Mouse (Mus musculus) heart, embryonic 10.5 days (tissue): ENCODE results near the gene Rer1. TPM values are rescaled to one million over a fixed set of nuclear protein-coding genes. Genes with fewer than 3 reads are reported as not detected.

ENCODE experiments used
- DNase-seq: peaks from one replicate; pipeline ENCODE4 v3.0.0-alpha.2; 2017; ENCODE audit warnings: low spot score
- H3K27ac ChIP-seq: fragments of 300-500 bp; sonication (generic); 2 replicates; pipeline ENCODE4 v1.5.1; 2016; ENCODE audit warnings: mild to moderate bottlenecking
- H3K27me3 ChIP-seq: fragments of 300-500 bp; sonication (generic); 2 replicates; pipeline ENCODE4 v1.6.1; 2016; ENCODE audit warnings: mild to moderate bottlenecking; ENCODE audit not compliant: poor library complexity, insufficient read depth, severe bottlenecking
- H3K36me3 ChIP-seq: fragments of 300-500 bp; sonication (generic); 2 replicates; pipeline ENCODE4 v1.6.1; 2016; ENCODE audit warnings: mild to moderate bottlenecking, moderate library complexity
- H3K4me1 ChIP-seq: fragments of 300-500 bp; sonication (generic); 2 replicates; pipeline ENCODE4 v1.6.1; 2016; ENCODE audit warnings: mild to moderate bottlenecking
- H3K4me3 ChIP-seq: fragments of 300-500 bp; sonication (generic); 2 replicates; pipeline ENCODE4 v1.5.1; 2016; ENCODE audit warnings: mild to moderate bottlenecking, moderate library complexity
- H3K9me3 ChIP-seq: fragments of 300-500 bp; sonication (generic); 2 replicates; pipeline ENCODE4 v1.6.1; 2016; ENCODE audit warnings: mild to moderate bottlenecking, moderate library complexity
- WGBS: fragments of 180-500 bp; shearing (Covaris S2); methylation state at CpG from one replicate; pipeline ENCODE4 v1.1.7; 2016; 5-methylcytosine and 5-hydroxymethylcytosine counted together
- polyA plus RNA-seq: library from polyadenylated mRNA; unstranded; fragments of >200 nt; fragmentation: Nextera tagmentation; extraction: Ambion mirVana; gene quantifications from 2 replicates; pipeline ENCODE4 v1.2.1, GENCODE M21; 2016

Rer1 gene
- polyA plus RNA-seq, 1 experiment from 2014 or later: 165 TPM

- no peak overlapping the region for H3K27ac ChIP-seq
- peaks cover 33% of the 10 kb centered on the region for H3K4me1 ChIP-seq
- no peaks in the 10 kb centered on the region for H3K36me3 ChIP-seq
- DNase-seq: no peak
- H3K27me3 ChIP-seq: no peaks in the 10 kb centered on the region
- H3K4me3 ChIP-seq: no peak overlapping the region
- WGBS: 53% methylated on average over 4 of the region's 4 CpGs
- H3K9me3 ChIP-seq: no peaks in the 10 kb centered on the region
Measured at GRCm38 (mm10) chr4:155098572-155098971, 12.4 kb upstream of the Rer1 start.

GRCm38 (mm10) chr4:155097452-155097851 is 11.3 kb upstream of the Rer1 start:
- WGBS: 74% methylated on average over 6 of the region's 6 CpGs
- Histone ChIP-seq H3K27me3 (no peaks in the 10 kb centered on the region), H3K36me3 (0 out of 2 replicates have a peak, but pooled peaks cover 4% of the 10 kb centered on the region), H3K27ac (no peak overlapping the region), H3K9me3 (no peaks in the 10 kb centered on the region), H3K4me1 (peaks cover 33% of the 10 kb centered on the region), H3K4me3 (no peak overlapping the region)
- no peak for DNase-seq

GRCm38 (mm10) chr4:155095967-155096366 is 9.8 kb upstream of the Rer1 start:
- Histone ChIP-seq H3K36me3 (0 out of 2 replicates have a peak, but pooled peaks cover 4% of the 10 kb centered on the region), H3K4me3 (no peak overlapping the region), H3K27ac (no peak overlapping the region), H3K27me3 (no peaks in the 10 kb centered on the region), H3K4me1 (peaks cover 33% of the 10 kb centered on the region), H3K9me3 (no peaks in the 10 kb centered on the region)
- 86% methylated on average over 8 of the region's 8 CpGs for WGBS
- DNase-seq: no peak

GRCm38 (mm10) chr4:155095238-155095900 is 9.2 kb upstream of the Rer1 start:
- Histone ChIP-seq H3K4me3 (no peak overlapping the region), H3K27ac (peak overlapping the region; percentile 54), H3K36me3 (peaks cover 6% of the 10 kb centered on the region; the same call in 1 of the 2 replicates), H3K9me3 (no peaks in the 10 kb centered on the region), H3K4me1 (peaks cover 33% of the 10 kb centered on the region), H3K27me3 (no peaks in the 10 kb centered on the region)
- DNase-seq: peak; percentile 93
- 43% methylated on average over 8 of the region's 8 CpGs for WGBS

DNA sequence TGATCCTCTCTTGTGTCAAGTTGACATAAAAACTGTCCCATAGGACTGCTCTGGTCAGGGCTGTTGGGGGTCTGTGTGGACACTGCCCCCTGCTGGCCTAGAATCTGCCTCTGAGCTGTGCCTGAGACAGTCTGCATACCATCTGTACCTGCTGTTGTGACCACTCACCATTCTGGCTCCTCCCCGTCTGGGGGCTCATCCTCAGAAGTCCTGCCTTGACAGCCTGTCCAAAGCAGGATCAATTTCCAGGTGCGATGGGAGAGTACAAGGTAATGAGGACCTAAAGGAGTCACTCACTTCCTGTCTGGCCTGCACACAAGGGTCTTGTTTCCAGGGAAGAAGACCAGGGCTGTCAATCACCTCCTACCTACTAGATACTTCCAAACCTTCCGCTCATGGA is 8.4 kb upstream of the Rer1 start:
- WGBS: 59% methylated on average over 3 of the region's 3 CpGs
- no peaks in the 10 kb centered on the region for H3K9me3 ChIP-seq
- no peak overlapping the region for H3K27ac ChIP-seq
- no peak overlapping the region for H3K4me3 ChIP-seq
- no peaks in the 10 kb centered on the region for H3K27me3 ChIP-seq
- peaks cover 32% of the 10 kb centered on the region for H3K4me1 ChIP-seq
- no peak for DNase-seq
- peaks cover 6% of the 10 kb centered on the region; the same call in 1 of the 2 replicates for H3K36me3 ChIP-seq

DNA sequence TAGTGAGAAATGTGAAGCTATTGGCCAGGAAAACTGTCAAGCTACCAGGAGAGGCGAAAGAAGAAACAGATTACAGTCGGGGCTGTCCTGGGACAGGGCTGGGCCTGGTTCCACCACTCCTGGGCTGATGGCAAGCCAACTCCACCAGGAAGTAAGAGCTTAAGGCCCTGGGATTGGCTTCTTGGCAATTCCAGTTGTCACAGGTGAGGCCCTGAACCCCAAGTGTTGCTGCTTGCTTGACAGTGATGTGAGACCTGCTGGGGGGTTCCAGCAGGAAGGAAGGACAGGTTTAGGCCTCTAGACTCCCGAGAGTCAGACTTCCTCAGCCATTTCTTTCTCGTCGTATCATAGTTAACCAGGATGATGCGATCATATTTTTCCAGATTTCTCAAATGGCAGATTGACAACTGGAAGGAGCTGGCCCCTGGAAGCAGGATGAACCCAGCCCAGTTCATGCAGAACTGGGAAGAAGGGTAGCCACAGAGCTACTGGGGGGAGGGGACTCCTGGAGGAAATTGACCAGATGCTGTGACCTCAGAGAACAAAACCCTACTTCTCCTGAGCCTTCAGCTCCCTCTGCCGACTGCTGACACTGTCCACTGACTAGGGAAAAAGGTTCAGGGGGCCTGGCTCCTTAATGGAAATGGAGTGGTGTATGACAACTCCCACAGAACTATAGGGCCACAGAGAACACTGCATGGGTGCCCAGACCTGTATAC is 7.4 kb upstream of the Rer1 start:
- H3K27ac ChIP-seq: no peak overlapping the region
- H3K4me3 ChIP-seq: no peak overlapping the region
- no peak for DNase-seq
- no peaks in the 10 kb centered on the region for H3K27me3 ChIP-seq
- peaks cover 6% of the 10 kb centered on the region for H3K36me3 ChIP-seq
- no peaks in the 10 kb centered on the region for H3K9me3 ChIP-seq
- WGBS: 75% methylated on average over 7 of the region's 7 CpGs
- peaks cover 22% of the 10 kb centered on the region for H3K4me1 ChIP-seq

DNA sequence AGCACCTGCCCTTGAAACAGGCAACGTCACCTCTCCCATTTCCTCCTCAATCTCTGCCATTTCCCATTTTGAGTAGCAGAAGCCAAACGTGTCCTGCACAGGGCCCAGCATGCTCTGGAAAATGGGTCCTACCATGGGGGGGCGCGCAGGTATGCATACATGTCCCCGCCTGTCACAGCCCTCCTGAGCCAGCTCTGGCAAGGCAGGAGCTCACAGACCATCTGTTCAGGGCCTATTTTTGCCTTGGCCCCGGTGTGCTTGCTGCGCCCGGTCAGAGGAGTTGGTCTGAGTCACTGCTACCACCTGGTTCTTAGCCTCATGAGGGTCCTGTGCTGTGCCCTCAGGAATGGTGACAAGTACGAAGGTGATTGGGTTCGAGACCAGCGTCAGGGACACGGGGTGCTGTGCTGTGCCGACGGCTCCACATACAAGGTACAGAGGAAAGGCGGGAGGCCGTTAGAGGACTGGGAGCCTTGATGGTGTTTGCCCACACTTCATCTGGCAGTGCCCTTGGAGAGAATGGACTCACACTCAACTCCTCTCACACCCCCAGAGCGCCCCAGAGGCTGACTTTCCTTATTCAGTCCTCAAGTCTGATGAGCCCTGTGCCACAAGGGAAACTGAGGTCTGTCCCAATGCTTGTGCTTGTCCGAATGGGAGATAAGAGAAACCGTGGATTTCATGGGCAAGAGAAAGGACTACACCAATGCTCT is 6.7 kb upstream of the Rer1 start:
- Histone ChIP-seq H3K27ac (no peak overlapping the region), H3K4me3 (no peak overlapping the region), H3K36me3 (peaks cover 6% of the 10 kb centered on the region), H3K4me1 (peaks cover 21% of the 10 kb centered on the region), H3K27me3 (no peaks in the 10 kb centered on the region), H3K9me3 (no peaks in the 10 kb centered on the region)
- WGBS: 88% methylated on average over 19 of the region's 19 CpGs
- DNase-seq: no peak

GRCm38 (mm10) chr4:155090688-155091449 is 4.7 kb upstream of the Rer1 start:
- Histone ChIP-seq H3K9me3 (no peaks in the 10 kb centered on the region), H3K4me3 (no peak overlapping the region), H3K4me1 (peaks cover 23% of the 10 kb centered on the region), H3K27ac (no peak overlapping the region), H3K36me3 (peaks cover 6% of the 10 kb centered on the region), H3K27me3 (no peaks in the 10 kb centered on the region)
- 88% methylated on average over 13 of the region's 13 CpGs for WGBS
- DNase-seq: no peak

DNA sequence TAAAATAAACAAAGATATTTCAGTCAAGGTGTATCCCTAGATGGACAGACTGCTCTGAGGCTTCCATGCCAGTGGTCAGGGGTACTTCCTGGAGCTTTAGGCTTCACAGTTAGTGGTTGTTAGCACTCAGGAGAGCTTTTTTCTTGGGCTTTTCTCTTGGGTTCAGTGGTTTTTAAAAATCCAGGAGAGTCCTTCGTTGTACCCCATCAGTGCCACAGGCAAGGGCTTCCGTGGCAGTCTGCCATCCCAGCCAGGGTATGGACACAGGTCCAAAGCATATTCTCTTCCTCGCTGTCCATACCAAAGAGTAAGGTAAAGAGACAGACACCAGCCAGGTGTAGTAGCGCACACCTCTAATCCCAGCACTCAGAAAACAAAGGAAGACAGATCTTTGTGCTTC is 4.0 kb upstream of the Rer1 start:
- H3K27me3 ChIP-seq: no peaks in the 10 kb centered on the region
- 85% methylated on average over 4 of the region's 4 CpGs for WGBS

GRCm38 (mm10) chr4:155089241-155089640 is 3.1 kb upstream of the Rer1 start:
- Histone ChIP-seq H3K4me1 (peaks cover 24% of the 10 kb centered on the region), H3K36me3 (peaks cover 6% of the 10 kb centered on the region), H3K4me3 (no peak overlapping the region), H3K27me3 (no peaks in the 10 kb centered on the region), H3K9me3 (no peaks in the 10 kb centered on the region), H3K27ac (no peak overlapping the region)
- 90% methylated on average over 5 of the region's 5 CpGs for whole genome bisulfite sequencing
- DNase-seq: no peak

More for the DNA sequence above, 4.0 kb upstream of the Rer1 start:
- H3K4me1 ChIP-seq: peaks cover 22% of the 10 kb centered on the region
- peaks cover 6% of the 10 kb centered on the region for H3K36me3 ChIP-seq
- DNase-seq: no peak
- H3K9me3 ChIP-seq: no peaks in the 10 kb centered on the region
- H3K4me3 ChIP-seq: no peak overlapping the region
- no peak overlapping the region for H3K27ac ChIP-seq

DNA sequence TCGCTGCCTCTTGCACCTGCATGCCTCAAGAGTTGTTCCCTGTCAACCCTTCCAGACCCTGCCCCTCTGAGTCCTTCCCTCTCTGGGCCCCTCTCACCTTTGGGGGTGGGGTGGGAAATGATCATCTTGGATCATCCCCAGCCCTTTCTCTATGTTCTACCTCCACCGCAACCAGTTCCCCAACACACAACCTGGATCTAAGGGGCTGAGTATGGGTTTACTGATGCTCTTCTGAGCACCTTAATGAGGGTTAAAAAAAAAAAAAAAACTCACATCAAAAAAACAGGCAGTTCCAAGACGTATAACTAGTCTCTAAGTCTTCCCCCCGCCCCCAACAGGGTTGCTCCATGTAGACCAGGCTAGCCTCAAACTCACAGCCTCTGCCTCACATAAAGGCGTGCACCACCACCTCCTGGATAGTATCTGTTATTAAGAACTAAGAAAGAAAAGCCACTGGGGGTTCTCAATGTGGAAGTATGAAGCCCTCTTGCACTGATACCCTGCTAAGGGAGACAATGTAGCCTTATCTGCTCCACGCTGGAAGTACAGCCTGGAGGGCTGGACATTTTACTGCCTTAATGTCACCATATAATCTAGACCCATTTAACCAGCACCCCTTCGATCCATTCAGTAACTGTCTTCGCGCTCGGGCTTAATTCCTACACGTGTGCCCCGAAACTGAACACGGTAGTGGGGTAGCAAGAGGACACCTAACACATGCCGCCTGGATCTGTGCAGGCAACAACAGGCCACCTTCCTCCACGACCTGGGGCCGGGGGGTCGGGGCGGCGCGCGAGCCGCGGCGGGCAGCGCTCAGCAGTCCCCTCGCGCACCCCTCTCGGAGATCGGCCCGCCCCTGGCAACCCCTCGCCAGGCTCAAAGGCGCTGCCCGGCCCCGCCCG is 725 bp downstream of the Rer1 start:
- 6% methylated on average over 32 of the region's 35 CpGs for WGBS
- no peak for DNase-seq
- H3K27me3 ChIP-seq: no peaks in the 10 kb centered on the region

DNA sequence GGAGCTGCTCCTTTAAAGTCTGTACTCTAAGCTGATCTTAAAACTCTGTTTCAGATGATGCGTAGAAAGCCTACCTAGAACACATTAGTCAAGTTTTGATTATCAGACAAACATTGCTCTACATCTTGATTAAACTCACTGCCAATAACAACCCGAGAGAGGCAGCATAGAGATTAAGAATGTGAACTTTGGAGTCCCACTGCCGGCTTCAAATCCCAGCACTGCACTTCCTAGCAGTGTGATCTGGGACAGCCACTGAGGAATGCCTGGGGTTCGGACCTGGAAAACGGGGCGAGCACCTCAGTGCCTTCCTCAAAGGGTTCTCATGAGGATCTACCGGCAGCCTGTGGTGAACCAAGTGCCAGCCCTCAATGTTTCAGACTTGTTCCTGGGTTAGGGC is 1.8 kb downstream of the Rer1 start:
- Histone ChIP-seq H3K27me3 (no peaks in the 10 kb centered on the region), H3K9me3 (no peaks in the 10 kb centered on the region), H3K4me3 (no peak overlapping the region; the same call in 1 of the 2 replicates), H3K4me1 (peaks cover 38% of the 10 kb centered on the region), H3K36me3 (peaks cover 43% of the 10 kb centered on the region), H3K27ac (no peak overlapping the region)
- 90% methylated on average over 7 of the region's 7 CpGs for WGBS
- no peak for DNase-seq

More for the DNA sequence above, 725 bp downstream of the Rer1 start:
- peaks cover 32% of the 10 kb centered on the region for H3K36me3 ChIP-seq
- peaks cover 38% of the 10 kb centered on the region for H3K4me1 ChIP-seq
- peak overlapping the region; percentile 96 for H3K27ac ChIP-seq
- H3K9me3 ChIP-seq: no peaks in the 10 kb centered on the region
- peak overlapping the region; percentile 97 for H3K4me3 ChIP-seq
